Mouse (Mus musculus): ENCODE results near the gene Zmiz1. TPM values are rescaled to one million over a fixed set of nuclear protein-coding genes. Genes with fewer than 3 reads are reported as not detected.

The Zmiz1 gene
- total and polyA plus RNA-seq, 3 experiments: 90.8 to 142 (median 95.8) TPM

- no peak for DNase-seq
Measured at GRCm38 (mm10) chr14:25686983-25687901, 228.3 kb downstream of the Zmiz1 start.

DNA sequence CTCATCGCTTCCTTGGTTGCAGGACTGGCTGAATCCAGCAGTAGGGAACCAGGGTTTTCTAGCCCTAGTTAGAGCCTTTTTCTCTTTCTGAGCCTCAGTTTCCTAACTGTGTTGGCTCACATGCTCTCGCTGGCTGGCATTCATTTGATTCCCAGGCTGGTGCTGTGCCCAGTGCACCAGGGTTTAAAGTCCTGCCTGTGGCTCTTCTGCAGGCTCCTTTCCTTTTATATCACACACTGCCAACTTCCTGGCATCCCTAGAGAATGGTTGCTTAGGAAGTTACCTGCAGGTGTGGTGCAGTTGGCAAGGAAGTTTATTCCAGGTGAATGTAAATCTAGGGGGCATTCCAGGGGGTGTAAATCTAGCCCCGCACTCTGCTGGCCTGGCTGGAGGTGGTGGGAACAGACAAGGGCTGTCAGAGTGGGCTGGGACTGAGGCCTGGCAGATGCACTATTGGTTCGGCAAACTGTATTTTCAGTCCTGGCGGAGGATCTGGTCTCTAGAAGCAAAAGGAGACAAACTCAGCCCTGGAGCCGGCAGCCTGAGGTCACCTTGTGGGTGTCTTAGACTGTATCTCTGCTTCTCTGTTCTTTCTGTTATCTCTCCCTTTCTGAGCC lies 234.4 kb downstream of the Zmiz1 start:
- DNase-seq: no peak

GRCm38 (mm10) chr14:25693888-25694568 lies 235.0 kb downstream of the Zmiz1 start, which contains the start of gene Ppif:
Gene Ppif (plus strand): TSS chr14:25694154.
- DNase-seq: peak; percentile 95

GRCm38 (mm10) chr14:25694569-25694897 lies 235.5 kb downstream of the Zmiz1 start:
- DNase-seq: no peak

- no peak for DNase-seq
Measured at GRCm38 (mm10) chr14:25695059-25695458, 236.1 kb downstream of the Zmiz1 start.

GRCm38 (mm10) chr14:25696356-25696755 lies 237.4 kb downstream of the Zmiz1 start:
- no peak for DNase-seq

DNA sequence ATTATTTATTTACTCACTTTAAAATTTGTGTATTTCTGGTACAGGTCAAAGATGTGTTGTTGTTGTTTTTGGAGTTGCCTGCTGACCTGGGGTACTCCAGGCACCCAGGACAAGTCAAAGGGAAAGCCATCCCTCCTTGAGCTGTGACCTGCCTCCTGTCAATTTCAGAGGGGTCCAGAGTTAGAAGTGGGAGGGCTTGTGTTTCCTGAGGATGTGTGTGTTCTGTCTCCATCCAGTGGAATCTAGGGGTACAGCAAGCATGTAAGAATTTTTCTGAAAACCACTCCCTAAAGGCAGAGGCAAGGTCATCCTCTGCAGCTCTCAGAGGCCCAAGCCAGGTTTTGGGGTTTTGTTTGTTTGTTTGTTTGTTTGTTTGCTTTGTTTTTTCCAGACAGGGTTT lies 243.0 kb downstream of the Zmiz1 start:
- DNase-seq: no peak

GRCm38 (mm10) chr14:25707691-25708181 lies 248.8 kb downstream of the Zmiz1 start:
- DNase-seq: peak; percentile 68

DNA sequence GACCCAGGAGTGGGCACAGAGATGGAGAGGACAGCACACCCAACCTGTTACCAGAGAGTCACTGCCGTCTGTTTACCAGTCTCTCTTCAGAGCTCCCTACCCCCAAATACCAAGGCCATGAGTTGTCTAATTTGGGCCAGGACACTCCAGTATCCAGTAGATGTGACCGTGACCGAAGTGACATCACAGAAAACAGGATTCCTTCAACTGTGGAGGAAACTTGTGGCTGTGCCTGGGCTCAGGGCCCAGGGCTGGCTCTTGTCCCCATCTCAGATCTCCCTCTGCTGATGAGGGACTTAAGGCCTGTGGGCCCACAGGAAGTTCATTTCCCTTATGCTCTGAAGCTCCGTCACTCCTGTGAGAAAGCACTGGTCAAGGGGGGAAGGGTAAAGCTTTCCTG lies 249.5 kb downstream of the Zmiz1 start:
- peak; percentile 83 for DNase-seq

GRCm38 (mm10) chr14:25708917-25709316 lies 249.9 kb downstream of the Zmiz1 start:
- DNase-seq: no peak

- no peak for DNase-seq
Measured at GRCm38 (mm10) chr14:25710073-25710472, 251.1 kb downstream of the Zmiz1 start.

DNA sequence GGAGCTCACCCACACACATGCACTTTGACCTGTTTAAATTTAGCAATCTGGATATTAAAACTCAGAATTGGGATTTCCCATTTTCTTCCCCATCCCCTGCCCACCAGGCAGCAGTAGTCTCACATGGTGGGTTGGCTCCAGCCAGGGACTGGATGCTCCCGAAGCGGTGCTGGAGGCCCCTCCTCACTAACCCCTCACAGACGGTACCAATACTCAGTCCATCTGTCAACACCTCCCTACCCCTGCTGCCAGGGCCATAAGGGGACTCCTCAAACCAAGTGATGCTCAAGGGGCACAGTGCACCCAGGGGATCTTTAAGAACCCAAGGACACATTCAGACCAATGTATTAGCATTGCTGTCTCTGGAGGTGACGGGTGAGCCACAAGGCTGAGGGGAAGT lies 251.7 kb downstream of the Zmiz1 start:
- DNase-seq: no peak

DNA sequence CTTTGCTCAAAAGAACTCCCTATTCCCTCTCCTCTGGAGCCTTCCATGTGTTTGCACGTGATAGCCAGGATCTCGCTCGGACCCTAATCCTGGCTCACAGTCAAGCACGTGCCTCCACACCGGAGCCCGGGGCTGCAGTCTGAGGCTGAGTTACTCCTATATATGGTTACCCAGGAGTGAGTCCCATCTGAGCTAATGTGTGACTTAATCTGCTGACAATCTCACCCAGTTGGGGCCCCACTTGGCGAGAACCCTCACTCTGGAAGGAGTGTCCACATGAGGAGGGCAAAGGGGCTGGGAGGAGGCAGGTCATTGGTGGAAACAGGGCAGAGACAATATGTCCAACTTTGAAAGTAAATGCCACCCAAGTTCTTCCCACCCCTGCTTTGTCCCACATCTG lies 252.2 kb downstream of the Zmiz1 start:
- no peak for DNase-seq

DNA sequence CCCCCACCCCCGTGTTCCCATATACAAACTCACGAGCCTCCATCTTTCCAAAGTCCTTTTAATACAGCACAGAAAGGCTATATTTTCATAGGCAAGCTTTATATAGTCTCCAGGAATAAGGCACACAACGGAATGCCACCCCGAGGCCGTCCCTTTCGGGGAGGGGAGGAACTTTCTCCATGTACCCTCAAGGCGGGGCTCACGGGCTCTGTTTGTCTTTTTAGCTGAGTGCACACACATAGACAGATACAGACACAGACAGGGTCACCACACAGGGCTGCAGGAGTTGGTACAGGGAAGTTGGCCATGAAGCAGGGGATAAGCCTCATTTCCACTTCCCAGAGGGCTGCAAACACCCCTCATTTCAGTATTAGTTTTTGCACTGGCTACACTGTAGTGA lies 252.6 kb downstream of the Zmiz1 start:
- DNase-seq: no peak

DNA sequence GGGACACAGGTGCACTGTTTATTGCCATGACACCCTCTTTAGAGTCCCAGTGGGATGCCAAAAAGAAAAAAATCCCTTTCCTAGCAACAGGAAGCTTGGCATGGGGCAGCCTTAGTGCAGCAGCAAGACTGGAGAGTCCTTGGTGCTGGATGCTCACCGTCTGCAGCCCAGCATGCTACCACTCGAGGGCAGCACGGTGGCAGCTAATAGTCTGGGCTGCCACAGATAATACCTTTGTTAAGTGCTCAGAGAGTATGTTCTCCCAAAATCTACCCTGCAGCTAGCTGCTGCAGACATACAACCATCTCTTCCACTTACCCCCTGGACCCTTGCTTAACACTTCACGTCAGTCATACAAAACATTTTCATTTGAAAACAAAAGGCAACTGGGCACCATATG lies 254.5 kb downstream of the Zmiz1 start:
- no peak for DNase-seq

Small RNAs within 50 kb of the gene (microRNA-seq; reads per million reads assigned to microRNA genes)
- gene Mir3075: 0.88 to 1.2 reads per million in 2 experiments

Other genes with a start within 250 kb of the Zmiz1 start
- gene Ppif, start 235.0 kb downstream of the Zmiz1 start, total RNA-seq (2021): 10 to 100 TPM; 21.2 to 34.6 TPM
- 103 and 109 TPM in 2 replicates for gene Ppif, start 235.0 kb downstream of the Zmiz1 start, polyA plus RNA-seq (2012; rRNA removed)